Mouse (Mus musculus) cortical plate, adult 2 months (tissue): ENCODE data around the gene Lenep.

Experiments used
- CTCF ChIP-seq: fragments of 200-500 bp; IDR thresholded peaks from 2 replicates; pipeline ENCODE4 v1.5.1; 2011; ENCODE audit warnings: mild to moderate bottlenecking, control low read depth, low read length; ENCODE audit not compliant: insufficient read depth; ENCODE audit errors: extremely low read depth
- POLR2A ChIP-seq: fragments of 200-500 bp; IDR thresholded peaks from 2 replicates; pipeline ENCODE4 v1.6.1; 2011; ENCODE audit warnings: mild to moderate bottlenecking, low read length, control low read depth; ENCODE audit not compliant: insufficient read depth; ENCODE audit errors: extremely low read depth

DNA sequence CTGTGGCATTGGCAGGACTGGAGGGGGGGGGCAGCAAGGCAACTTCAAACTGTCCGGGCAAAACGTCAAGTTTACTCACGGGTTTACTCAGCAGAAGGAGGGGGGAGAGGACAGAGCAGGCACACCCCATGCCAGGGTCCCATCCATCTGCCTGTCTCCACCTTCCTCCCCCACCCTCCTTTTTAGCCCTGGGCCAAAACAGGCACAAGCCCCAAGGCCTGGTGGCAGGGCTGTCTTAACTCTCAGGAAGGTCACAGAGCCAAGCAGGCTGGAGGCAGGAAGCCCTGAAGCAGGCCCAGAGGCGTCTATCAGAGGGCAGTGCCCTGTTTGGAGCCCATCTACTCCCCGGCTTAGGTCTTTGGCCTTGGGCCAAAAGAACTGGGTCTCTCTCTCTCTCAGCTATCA is 12.5 kb downstream of the Lenep start:
- no peak for TF ChIP-seq CTCF
- no peak for TF ChIP-seq POLR2A
